Mouse (Mus musculus) CH12.LX (cell line): ENCODE measurements around the gene Atp7a.
A peak's percentile ranks its signal among the peaks of the same experiment; 100 is the strongest.
"Not testable (repeated sequence)": the region's sequence is repeated elsewhere in the genome, so short reads cannot be mapped to it uniquely, and the experiment has no call there.

Experiments
- CTCF ChIP-seq, 2 experiments: IDR thresholded peaks in 1 of 2; conservative IDR thresholded peaks in 1 of 2; 2 replicates each; pipeline ENCODE4 v1.5.1; 2011 to 2012; ENCODE audit warnings: low read depth in 2 of 2, low read length in 2 of 2, improper control_type of control experiment in 1 of 2, inconsistent platforms in 1 of 2, mild to moderate bottlenecking in 1 of 2, moderate library complexity in 1 of 2
- EP300 ChIP-seq: IDR thresholded peaks from 2 replicates; pipeline ENCODE4 v1.6.1; 2011; ENCODE audit warnings: low read length, improper control_type of control experiment
- MAX ChIP-seq: IDR thresholded peaks from 2 replicates; pipeline ENCODE4 v1.6.1; 2011; ENCODE audit warnings: low read length, improper control_type of control experiment
- MXI1 ChIP-seq: IDR thresholded peaks from 2 replicates; pipeline ENCODE4 v1.6.1; 2011; ENCODE audit warnings: mild to moderate bottlenecking, low read depth, low read length, improper control_type of control experiment
- NELFE ChIP-seq: IDR thresholded peaks from 2 replicates; pipeline ENCODE4 v1.6.1; 2011; ENCODE audit warnings: low read depth, low read length, improper control_type of control experiment
- POLR2A ChIP-seq: IDR thresholded peaks from 2 replicates; pipeline ENCODE4 v1.6.1; 2011; ENCODE audit warnings: low read depth, mild to moderate bottlenecking, improper control_type of control experiment, low read length
- SIN3A ChIP-seq: IDR thresholded peaks from 2 replicates; pipeline ENCODE4 v1.6.1; 2012; ENCODE audit warnings: low read length, improper control_type of control experiment, inconsistent platforms
- TBP ChIP-seq: conservative IDR thresholded peaks from 2 replicates; pipeline ENCODE4 v1.6.1; 2011; ENCODE audit warnings: low read depth, low read length, improper control_type of control experiment
- UBTF ChIP-seq: IDR thresholded peaks from 2 replicates; pipeline ENCODE4 v1.6.1; 2012; ENCODE audit warnings: low read depth, mild to moderate bottlenecking, inconsistent platforms, low read length, improper control_type of control experiment, moderate library complexity
- USF1 ChIP-seq: IDR thresholded peaks from 2 replicates; pipeline ENCODE4 v1.6.1; 2014; ENCODE audit warnings: low read depth, mild to moderate bottlenecking, inconsistent platforms, low read length, improper control_type of control experiment
- USF2 ChIP-seq: conservative IDR thresholded peaks from 2 replicates; pipeline ENCODE4 v1.6.1; 2011; ENCODE audit warnings: low read depth, low read length, improper control_type of control experiment
- ZC3H11A ChIP-seq: IDR thresholded peaks from 2 replicates; pipeline ENCODE4 v1.6.1; 2012; ENCODE audit warnings: low read depth, mild to moderate bottlenecking, inconsistent platforms, low read length, improper control_type of control experiment

- peak in 1 of 2 experiments; percentile 45; a peak in 2 of 4 replicates for TF ChIP-seq CTCF (conservative IDR thresholded peaks at IDR 0.05 in 1 of 2, IDR thresholded peaks at IDR 0.05 in 1 of 2; ENCODE audit: low read depth in 2 of 2, low read length in 2 of 2)
- TF ChIP-seq USF2, MAX, POLR2A, USF1, NELFE, SIN3A, ZC3H11A, EP300, MXI1, TBP, UBTF: not testable (repeated sequence)
Observed at GRCm38 (mm10) chrX:106077858-106078257, 50.8 kb downstream of the Atp7a start.
